Mouse (Mus musculus): ENCODE measurements around the gene Ntm. TPM values are rescaled to one million over a fixed set of nuclear protein-coding genes. Genes with fewer than 3 reads are reported as not detected.

Ntm gene
- total and polyA plus RNA-seq, 3 experiments: not detected

GRCm38 (mm10) chr9:29413126-29413525 lies 549.8 kb downstream of the Ntm start:
- no peak overlapping the region for H3K27ac ChIP-seq (ENCODE audit: control insufficient read depth, low read depth, low read length)
- no peaks in the 10 kb centered on the region for H3K4me1 ChIP-seq (ENCODE audit: control insufficient read depth in 1 of 2, insufficient read depth in 2 of 2, low read length in 2 of 2)
- H3K9ac ChIP-seq (ENCODE audit: control insufficient read depth, low read depth, low read length, poor library complexity, severe bottlenecking): no peak overlapping the region
- H3K36me3 ChIP-seq (ENCODE audit: control insufficient read depth in 1 of 2, insufficient read depth in 2 of 2, low read length in 2 of 2): no peaks in the 10 kb centered on the region
- TF ChIP-seq EP300 (IDR thresholded peaks at IDR 0.05; ENCODE audit: low read depth in 1 of 2, low read length in 2 of 2) (no peak), ZMIZ1 (IDR thresholded peaks at IDR 0.05; ENCODE audit: low read depth, low read length) (no peak), RCOR1 (IDR thresholded peaks at IDR 0.05; ENCODE audit: low read depth, low read length) (no peak), TBP (IDR thresholded peaks at IDR 0.05; ENCODE audit: low read depth, low read length) (no peak), MAZ (IDR thresholded peaks at IDR 0.05; ENCODE audit: low read depth, low read length) (no peak), MYC (IDR thresholded peaks at IDR 0.05; ENCODE audit: low read depth, low read length) (no peak), MAX (IDR thresholded peaks at IDR 0.05; ENCODE audit: low read length) (no peak), BHLHE40 (IDR thresholded peaks at IDR 0.05; ENCODE audit: borderline replicate concordance, low read depth, low read length) (no peak), SMC3 (IDR thresholded peaks at IDR 0.05; ENCODE audit: low read depth, low read length) (no peak), MYB (IDR thresholded peaks at IDR 0.05; ENCODE audit: low read depth, low read length) (no peak), ZKSCAN1 (IDR thresholded peaks at IDR 0.05; ENCODE audit: low read depth, low read length) (no peak), MEF2A (IDR thresholded peaks at IDR 0.05; ENCODE audit: extremely low read depth, insufficient replicate concordance, low read depth, low read length, poor library complexity, severe bottlenecking) (no peak), POLR2AphosphoS2 (IDR thresholded peaks at IDR 0.05; ENCODE audit: low read length) (no peak)
- DNase-seq (ENCODE audit: low read depth, low spot score): no peak
- no peaks in the 10 kb centered on the region for H3K9me3 ChIP-seq (replicated peaks; ENCODE audit: insufficient read depth, low read length)
- H3K4me3 ChIP-seq (ENCODE audit: control insufficient read depth in 1 of 2, insufficient read depth in 1 of 2, low read depth in 2 of 2, low read length in 2 of 2): no peak overlapping the region
- no peaks in the 10 kb centered on the region for H3K79me2 ChIP-seq (ENCODE audit: control insufficient read depth, insufficient read depth, low read length, poor library complexity)
- no peaks in the 10 kb centered on the region for H3K27me3 ChIP-seq (ENCODE audit: control insufficient read depth in 1 of 2, insufficient read depth in 2 of 2, low read length in 2 of 2)

- no peaks in the 10 kb centered on the region for H3K9me3 ChIP-seq (replicated peaks; ENCODE audit: insufficient read depth, low read length)
- no peak for DNase-seq (ENCODE audit: low read depth, low spot score)
- no peak overlapping the region for H3K4me3 ChIP-seq (ENCODE audit: control insufficient read depth in 1 of 2, insufficient read depth in 1 of 2, low read depth in 2 of 2, low read length in 2 of 2)
- H3K9ac ChIP-seq (ENCODE audit: control insufficient read depth, low read depth, low read length, poor library complexity, severe bottlenecking): no peak overlapping the region
- H3K36me3 ChIP-seq (ENCODE audit: control insufficient read depth in 1 of 2, insufficient read depth in 2 of 2, low read length in 2 of 2): no peaks in the 10 kb centered on the region
- no peak for TF ChIP-seq KAT2A (conservative IDR thresholded peaks at IDR 0.05; ENCODE audit: low read depth, low read length)
- H3K4me1 ChIP-seq (ENCODE audit: control insufficient read depth in 1 of 2, insufficient read depth in 2 of 2, low read length in 2 of 2): no peaks in the 10 kb centered on the region
- H3K79me2 ChIP-seq (ENCODE audit: control insufficient read depth, insufficient read depth, low read length, poor library complexity): no peaks in the 10 kb centered on the region
- no peaks in the 10 kb centered on the region for H3K27me3 ChIP-seq (ENCODE audit: control insufficient read depth in 1 of 2, insufficient read depth in 2 of 2, low read length in 2 of 2)
- H3K27ac ChIP-seq (ENCODE audit: control insufficient read depth, low read depth, low read length): no peak overlapping the region
Observed at GRCm38 (mm10) chr9:29412181-29412771, 550.7 kb downstream of the Ntm start.

Measured in MEL (cell line).